Mouse (Mus musculus) embryonic fibroblast, embryonic 13.5 days (primary cell): Measurements from ENCODE around the gene Cux2. TPM values are rescaled to one million over a fixed set of nuclear protein-coding genes. Genes with fewer than 3 reads are reported as not detected.

ENCODE experiments used
- H3K27ac ChIP-seq: 2 replicates; pipeline ENCODE4 v1.5.1; 2012; ENCODE audit warnings: low read length, control low read depth, inconsistent platforms; ENCODE audit not compliant: insufficient read depth
- H3K4me1 ChIP-seq: 2 replicates; pipeline ENCODE4 v1.6.1; 2011; ENCODE audit warnings: low read length; ENCODE audit not compliant: control insufficient read depth, insufficient read depth
- H3K4me3 ChIP-seq: 2 replicates; pipeline ENCODE4 v1.5.1; 2011; ENCODE audit warnings: mild to moderate bottlenecking, control low read depth, low read length; ENCODE audit not compliant: insufficient read depth
- CTCF ChIP-seq: IDR thresholded peaks from 2 replicates; pipeline ENCODE4 v1.5.1; 2011; ENCODE audit warnings: mild to moderate bottlenecking, control low read depth, low read length, moderate library complexity, borderline replicate concordance; ENCODE audit not compliant: insufficient read depth
- POLR2A ChIP-seq: IDR thresholded peaks from 2 replicates; pipeline ENCODE4 v1.6.1; 2011; ENCODE audit warnings: low read depth, mild to moderate bottlenecking, control low read depth, low read length, moderate library complexity
- polyA plus RNA-seq: library from polyadenylated mRNA; stranded (reverse); fragments of >200 nt; gene quantifications from 2 replicates; pipeline ENCODE4 v1.2.4, GENCODE M21; 2011; ENCODE audit warnings: low read depth; ENCODE audit not compliant: missing spikeins, insufficient read length

Gene Cux2
- polyA plus RNA-seq, 1 experiment: 1.0 TPM

- Histone ChIP-seq H3K4me3 (no peak overlapping the region), H3K4me1 (no peaks in the 10 kb centered on the region), H3K27ac (no peak overlapping the region)
- TF ChIP-seq POLR2A: no peak
Observed at GRCm38 (mm10) chr5:121973541-121973940, 76.4 kb downstream of the Cux2 start.

- H3K4me3 ChIP-seq: no peak overlapping the region
- no peak overlapping the region for H3K27ac ChIP-seq
- TF ChIP-seq POLR2A: no peak
- no peak for TF ChIP-seq CTCF
- no peaks in the 10 kb centered on the region for H3K4me1 ChIP-seq
Observed at GRCm38 (mm10) chr5:121972680-121973192, 77.2 kb downstream of the Cux2 start.

- H3K4me1 ChIP-seq: no peaks in the 10 kb centered on the region
- no peak overlapping the region for H3K4me3 ChIP-seq
- H3K27ac ChIP-seq: no peak overlapping the region
- no peak for TF ChIP-seq POLR2A
- no peak for TF ChIP-seq CTCF
Observed at GRCm38 (mm10) chr5:121968999-121969398, 80.9 kb downstream of the Cux2 start.

- TF ChIP-seq POLR2A (no peak), CTCF (no peak)
- Histone ChIP-seq H3K27ac (no peak overlapping the region), H3K4me3 (no peak overlapping the region), H3K4me1 (no peaks in the 10 kb centered on the region)
Observed at GRCm38 (mm10) chr5:121968416-121968815, 81.5 kb downstream of the Cux2 start.

GRCm38 (mm10) chr5:121967520-121967919 lies 82.4 kb downstream of the Cux2 start:
- Histone ChIP-seq H3K4me1 (no peaks in the 10 kb centered on the region), H3K4me3 (no peak overlapping the region), H3K27ac (no peak overlapping the region)
- TF ChIP-seq POLR2A (no peak), CTCF (no peak)

GRCm38 (mm10) chr5:121966940-121967339 lies 83.0 kb downstream of the Cux2 start:
- TF ChIP-seq CTCF (no peak), POLR2A (no peak)
- no peak overlapping the region for H3K4me3 ChIP-seq
- no peak overlapping the region for H3K27ac ChIP-seq
- no peaks in the 10 kb centered on the region for H3K4me1 ChIP-seq

GRCm38 (mm10) chr5:121962974-121963373 lies 86.9 kb downstream of the Cux2 start:
- no peak overlapping the region for H3K4me3 ChIP-seq
- no peak overlapping the region for H3K27ac ChIP-seq
- TF ChIP-seq CTCF: no peak
- TF ChIP-seq POLR2A: no peak

GRCm38 (mm10) chr5:121962359-121962758 lies 87.5 kb downstream of the Cux2 start:
- TF ChIP-seq CTCF: no peak
- no peak for TF ChIP-seq POLR2A
- H3K27ac ChIP-seq: no peak overlapping the region
- H3K4me1 ChIP-seq: no peaks in the 10 kb centered on the region
- H3K4me3 ChIP-seq: no peak overlapping the region

More at GRCm38 (mm10) chr5:121962974-121963373, 86.9 kb downstream of the Cux2 start:
- H3K4me1 ChIP-seq: no peaks in the 10 kb centered on the region

- no peak overlapping the region for H3K4me3 ChIP-seq
- TF ChIP-seq POLR2A (no peak), CTCF (no peak)
- no peaks in the 10 kb centered on the region for H3K4me1 ChIP-seq
- no peak overlapping the region for H3K27ac ChIP-seq
Observed at GRCm38 (mm10) chr5:121961256-121961655, 88.6 kb downstream of the Cux2 start.

- Histone ChIP-seq H3K4me1 (no peaks in the 10 kb centered on the region), H3K4me3 (no peak overlapping the region), H3K27ac (no peak overlapping the region)
- TF ChIP-seq CTCF (no peak), POLR2A (no peak)
Observed at GRCm38 (mm10) chr5:121959688-121960087, 90.2 kb downstream of the Cux2 start.

GRCm38 (mm10) chr5:121958551-121958950 lies 91.4 kb downstream of the Cux2 start:
- no peaks in the 10 kb centered on the region for H3K4me1 ChIP-seq
- TF ChIP-seq CTCF (no peak), POLR2A (no peak)
- no peak overlapping the region for H3K27ac ChIP-seq
- no peak overlapping the region for H3K4me3 ChIP-seq

GRCm38 (mm10) chr5:121955806-121956205 lies 94.1 kb downstream of the Cux2 start:
- H3K4me1 ChIP-seq: no peaks in the 10 kb centered on the region

More at GRCm38 (mm10) chr5:121955806-121956205, 94.1 kb downstream of the Cux2 start:
- no peak overlapping the region for H3K27ac ChIP-seq
- TF ChIP-seq CTCF (no peak), POLR2A (no peak)
- no peak overlapping the region for H3K4me3 ChIP-seq
